Mouse (Mus musculus) ES-CJ7 (cell line): Measurements from ENCODE around the gene Commd9.

Experiments used
- DNase-seq: peaks from one replicate; pipeline ENCODE4 v3.0.0; 2011; ENCODE audit warnings: low read depth, low spot score

Gene Commd9

DNA sequence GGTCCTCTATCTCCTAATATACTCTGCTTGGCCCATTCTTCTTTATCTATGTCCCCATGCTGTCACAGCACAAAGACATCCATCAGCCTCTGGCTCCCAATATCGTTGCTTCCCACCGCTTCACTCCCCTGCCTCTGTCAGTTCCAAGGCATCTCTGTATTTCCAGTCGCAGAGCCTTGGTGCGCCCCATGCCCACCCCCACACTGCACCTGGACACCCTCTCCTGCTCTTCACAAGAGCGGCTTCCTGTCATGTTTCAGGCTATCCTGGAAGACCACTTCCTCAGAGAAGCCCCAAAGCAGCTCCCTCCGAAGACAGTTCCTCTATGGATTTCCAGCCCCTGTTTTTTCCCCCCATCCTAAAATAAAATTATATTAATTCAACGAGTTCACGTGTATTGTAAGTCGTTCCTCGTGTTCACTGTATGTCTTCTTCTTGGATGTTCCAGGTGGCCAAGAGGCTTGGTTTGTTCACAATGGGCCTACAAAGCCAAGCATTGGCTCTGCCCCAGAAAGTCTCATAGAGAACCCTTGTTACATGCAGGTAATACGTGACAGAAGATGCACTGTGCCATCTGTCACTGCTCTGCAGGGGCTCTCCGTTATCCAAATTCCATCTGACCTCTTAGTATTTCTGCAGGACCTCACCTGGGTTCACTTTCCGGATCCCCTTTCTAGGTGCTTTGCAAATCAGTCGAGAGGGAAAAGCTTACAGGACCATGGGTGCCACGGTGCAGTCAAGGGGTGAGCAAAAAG is 23.5 kb downstream of the Commd9 start:
- DNase-seq = no peak

DNA sequence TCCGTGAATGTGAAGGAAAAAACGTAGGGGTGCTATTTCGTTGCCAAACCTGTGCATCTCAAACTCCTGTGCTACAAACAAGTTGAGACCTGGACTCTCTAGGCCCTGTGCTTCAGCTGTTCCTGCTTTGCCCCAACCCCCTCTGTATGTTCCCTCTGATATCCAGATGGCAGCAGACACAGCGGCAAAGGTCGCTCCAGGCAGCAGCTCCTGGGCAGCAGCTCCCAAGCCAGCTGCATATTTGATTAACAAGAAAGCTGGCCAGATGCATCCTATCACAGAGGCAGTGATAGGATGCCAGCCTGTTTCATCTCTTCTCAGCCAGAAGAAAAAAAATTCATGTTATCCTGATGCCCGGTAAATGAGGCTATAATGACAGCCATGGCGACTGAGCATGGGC is 32.5 kb downstream of the Commd9 start:
- DNase-seq = no peak

DNA sequence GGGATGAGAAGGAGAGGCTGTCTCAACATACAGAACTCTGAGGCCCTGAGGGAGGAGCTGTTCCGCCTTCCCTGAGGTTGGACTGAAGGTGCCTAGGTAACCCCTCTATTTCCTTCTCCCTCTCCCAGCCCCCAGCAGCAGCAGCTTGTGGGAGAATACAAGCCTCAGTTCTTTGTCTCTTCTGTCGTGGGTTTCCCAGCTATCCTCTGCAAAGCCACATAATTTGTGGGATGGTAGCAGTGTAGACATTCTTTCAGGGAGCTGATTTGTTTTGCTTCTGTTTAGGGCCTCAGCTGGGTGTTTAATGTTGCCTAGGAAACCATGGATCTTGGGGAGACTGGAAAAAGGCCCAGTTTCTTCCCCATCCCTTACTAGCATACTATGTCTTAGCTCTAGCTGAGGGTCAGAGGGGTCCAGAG is 34.1 kb downstream of the Commd9 start:
- no peak for DNase-seq

DNA sequence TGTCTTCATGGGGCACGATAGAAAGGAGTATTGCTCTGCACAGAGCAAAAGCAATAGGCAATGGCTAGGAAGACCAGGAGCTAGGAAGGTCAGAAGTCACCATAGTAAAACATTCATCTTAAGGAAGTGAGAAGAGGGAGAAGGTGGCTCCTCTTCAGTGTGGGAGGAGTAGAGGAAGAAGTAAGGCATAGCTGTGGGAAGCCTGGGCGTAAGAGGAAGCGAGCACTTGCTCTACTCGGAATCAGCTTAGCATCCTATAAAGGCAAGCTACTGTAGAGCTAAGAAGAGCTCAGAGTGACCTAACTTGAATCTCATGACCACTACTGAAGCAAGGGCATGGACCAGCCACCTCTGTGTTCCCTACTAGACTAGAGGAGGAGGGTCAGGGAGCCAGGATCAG is 36.3 kb downstream of the Commd9 start:
- no peak for DNase-seq

DNA sequence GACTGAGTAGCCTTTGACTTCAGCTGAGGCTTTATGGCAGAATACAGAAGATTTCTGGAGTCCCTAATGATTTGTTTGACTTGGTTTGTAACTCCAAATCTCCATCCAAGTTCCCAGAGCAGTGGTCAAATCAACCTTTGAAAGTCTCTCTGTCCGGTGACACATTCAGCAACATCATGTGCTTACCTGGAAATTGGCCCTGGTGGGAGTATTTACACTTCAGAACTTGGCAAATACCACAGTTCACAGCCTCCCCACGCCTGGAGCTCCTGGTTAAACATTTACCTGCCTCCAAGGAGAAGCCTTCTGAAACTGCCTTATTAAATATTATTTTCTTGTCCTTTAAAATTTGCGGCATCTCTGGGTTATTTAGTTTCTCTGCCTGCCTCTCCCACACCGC is 37.1 kb downstream of the Commd9 start:
- no peak for DNase-seq

DNA sequence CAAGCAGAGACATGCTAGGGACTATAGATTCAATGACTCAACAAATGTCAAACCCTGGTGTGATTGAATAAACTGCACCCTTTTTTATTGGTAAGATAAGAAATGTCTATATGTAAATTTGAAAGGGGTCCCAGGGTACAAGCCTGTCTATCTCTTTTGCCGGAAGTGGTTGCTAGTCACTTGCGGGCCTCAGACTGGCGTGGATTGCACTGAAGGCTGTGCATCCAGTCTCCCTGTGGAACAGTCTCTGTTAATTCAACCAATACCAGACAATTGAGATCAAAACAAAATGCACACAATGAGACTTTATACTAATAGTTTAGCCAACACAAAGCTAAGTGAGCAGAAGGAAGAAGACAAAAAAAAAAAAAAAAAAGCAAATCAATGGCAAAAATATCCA is 39.1 kb downstream of the Commd9 start:
- DNase-seq = no peak

DNA sequence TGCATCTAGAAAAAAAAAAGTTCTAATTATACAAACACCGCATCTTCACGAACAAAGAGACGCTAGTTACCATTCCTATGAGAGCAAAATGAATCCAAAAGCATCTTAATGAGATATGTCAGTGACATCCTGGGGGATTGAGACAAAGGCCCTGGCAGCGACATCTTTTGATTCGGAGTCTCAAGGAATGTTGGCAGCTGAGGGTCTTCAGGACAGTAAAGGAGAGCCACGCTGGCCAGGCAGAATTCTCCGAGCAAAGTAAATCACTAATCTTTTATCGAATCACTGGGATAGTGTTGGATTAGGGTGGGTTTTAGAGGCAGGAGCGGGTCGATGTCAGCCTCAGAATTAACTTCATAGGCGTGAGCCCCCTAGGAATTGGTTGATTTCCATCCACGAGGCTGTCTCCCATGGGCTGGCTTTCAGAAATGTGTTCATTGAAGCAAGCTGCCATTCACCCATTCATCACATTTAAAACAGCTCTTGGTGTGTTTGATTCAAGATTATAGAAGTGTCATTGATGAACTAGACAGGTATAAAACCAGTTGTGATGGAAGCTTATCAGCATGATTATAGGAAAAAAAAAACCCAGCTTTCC is 39.6 kb downstream of the Commd9 start:
- no peak for DNase-seq

DNA sequence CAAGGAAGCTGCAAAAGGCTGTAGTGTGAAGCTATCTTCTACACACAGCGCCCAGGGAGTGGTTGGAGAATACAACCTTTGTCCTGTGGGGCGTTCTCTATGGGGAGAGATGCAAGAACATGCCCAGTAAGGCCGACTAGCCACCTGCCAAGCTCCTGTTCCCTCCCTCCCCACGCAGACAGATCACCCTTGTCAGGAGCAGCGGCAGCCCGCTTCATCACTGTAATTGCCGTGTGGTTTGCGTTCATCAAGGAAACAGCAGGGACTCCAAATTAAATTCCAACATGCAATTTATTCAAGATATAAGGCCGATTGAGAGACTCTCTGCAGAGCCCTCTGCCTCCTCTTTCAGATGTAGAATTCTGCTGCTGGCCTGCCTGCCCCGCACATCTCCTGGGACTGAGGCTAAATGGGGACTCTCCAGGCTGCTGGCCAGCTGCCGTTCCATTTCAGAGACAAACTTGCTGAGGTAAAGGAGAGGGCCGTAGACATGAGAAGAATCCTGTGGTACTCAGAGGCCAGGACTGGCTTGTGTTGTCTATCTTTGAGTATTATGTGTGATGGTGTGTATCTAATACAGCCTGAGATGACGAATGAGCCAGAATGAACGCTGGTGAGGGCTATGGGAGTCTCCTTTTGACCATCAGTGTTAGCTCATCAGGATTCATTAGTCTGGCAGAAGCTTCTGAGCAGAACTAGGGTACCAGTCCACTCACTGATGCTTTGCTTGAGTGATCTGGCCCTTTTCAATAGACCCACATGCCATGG is 46.3 kb downstream of the Commd9 start:
- no peak for DNase-seq

DNA sequence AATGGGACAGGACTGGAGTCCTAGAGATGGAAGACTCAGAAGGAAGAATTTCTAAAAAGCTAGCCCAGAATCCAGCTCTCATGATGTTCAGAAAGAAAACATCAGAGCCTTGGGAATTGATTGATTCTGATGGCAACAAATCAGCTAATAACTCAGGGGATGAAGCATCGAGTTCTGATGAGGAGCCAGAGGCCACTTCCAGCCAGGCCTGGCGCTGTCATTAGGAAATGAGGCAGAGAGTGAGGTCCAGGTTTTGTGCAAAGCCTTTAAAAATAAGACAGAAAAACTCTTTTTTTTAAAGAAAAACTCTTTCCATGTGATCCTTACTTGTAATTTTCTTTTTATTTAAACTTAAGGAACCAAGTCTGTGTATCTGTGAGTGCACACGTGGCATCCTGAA is 47.3 kb downstream of the Commd9 start:
- DNase-seq = no peak

DNA sequence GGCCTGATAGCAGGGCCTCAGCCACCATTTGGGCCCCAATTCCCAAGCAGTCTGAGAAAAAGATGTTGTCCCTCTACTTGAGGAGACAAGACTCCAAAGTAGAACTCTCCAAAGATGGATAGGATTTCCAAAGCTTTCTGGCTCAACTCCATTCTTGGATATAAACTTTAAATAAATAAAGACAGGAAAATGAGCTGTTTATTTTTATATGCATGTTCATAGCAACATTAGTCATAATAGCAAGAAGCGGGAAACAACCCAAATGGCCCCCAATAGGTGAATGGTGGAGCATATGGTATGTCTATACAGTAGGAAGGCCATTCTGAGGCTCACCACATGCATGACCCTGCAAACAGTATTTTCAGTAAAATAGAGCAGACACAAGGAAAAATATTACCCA is 49.0 kb downstream of the Commd9 start:
- no peak for DNase-seq

DNA sequence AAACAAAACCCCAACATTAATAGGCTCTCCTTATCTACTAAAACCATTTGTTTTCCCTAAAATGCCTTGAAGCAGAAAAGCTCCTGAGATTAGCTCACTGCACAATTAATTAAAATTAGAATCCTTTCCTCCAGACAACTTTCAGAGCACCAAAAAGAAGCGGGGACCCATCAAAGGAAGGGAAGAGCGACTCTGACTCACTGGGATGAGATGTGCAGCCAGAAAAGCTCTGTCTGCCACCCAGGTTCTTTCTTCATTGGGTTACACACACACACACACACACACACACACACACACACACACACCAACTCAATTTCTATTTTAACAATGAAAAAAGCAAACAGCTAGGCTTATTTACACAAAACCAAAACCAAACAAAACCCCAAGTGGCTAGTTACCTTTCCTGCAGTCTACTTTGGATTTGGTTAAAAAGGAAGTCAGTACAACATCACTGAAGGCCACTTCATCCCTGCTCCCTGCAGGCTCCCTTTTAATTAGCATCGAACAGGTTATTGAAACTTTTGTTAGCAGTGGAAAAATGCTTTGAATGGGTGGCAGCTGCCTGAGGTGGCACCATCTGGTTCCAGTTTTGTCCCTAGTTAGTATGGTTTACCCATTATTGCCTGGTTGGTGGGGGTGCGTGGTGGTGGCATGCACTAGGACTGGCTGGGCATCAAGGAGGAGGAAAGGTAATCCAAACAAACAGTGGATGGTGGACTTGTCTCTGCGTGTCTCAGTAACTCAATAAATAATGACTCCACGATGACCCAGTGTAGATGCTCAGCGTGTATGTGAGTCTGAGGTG is 64.9 kb downstream of the Commd9 start:
- DNase-seq = no peak
